Mouse (Mus musculus): Measurements from ENCODE around the gene Prkcb. TPM values are rescaled to one million over a fixed set of nuclear protein-coding genes. Genes with fewer than 3 reads are reported as not detected.

The Prkcb gene
- polyA plus RNA-seq, 1 experiment from 2014 or later: 5.7 TPM

DNA sequence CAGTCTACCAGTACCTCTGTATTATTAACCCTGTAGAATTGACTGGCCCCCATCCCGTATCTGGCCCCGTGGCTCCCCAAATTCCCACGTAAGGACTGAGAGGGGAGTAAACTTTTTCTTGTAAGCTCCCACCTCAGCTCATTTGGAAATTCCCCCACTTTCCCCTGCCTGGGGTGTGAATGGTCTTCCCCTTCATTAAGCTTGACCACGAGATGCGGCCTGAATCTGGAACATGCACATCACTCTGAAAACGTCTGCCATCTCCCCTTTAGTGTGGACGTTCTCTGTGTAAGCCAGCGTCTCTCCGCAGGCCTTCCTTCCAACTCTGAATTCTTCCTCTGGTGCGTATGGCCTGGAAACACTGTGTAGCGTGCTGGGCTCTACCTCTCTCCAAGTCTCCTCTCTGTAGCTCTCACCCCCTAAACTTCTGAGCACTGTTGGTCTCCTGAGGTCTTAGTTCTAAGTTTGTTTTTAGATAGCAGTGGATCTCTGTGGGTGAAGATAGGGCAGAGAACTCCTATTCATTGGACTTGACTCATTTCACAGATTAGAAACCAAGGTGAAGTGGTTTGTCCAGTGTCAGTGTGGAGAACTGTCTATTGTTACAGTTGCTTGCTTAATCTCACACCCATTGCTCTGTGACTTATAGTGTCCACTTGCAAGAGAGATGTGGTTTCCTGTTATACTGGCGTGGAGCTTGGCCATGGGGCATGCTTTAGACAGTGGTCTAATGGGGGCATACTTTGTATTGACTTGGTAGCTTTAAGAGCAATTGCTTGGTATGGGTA is 25.3 kb downstream of the Prkcb start:
- no peak overlapping the region for H3K27ac ChIP-seq (replicated peaks)
- WGBS: 86% methylated on average over 12 of the region's 12 CpGs
- H3K27me3 ChIP-seq (ENCODE audit: low read depth, poor library complexity, severe bottlenecking): no peaks in the 10 kb centered on the region
- 0 out of 2 replicates have a peak, but pooled peaks cover 3% of the 10 kb centered on the region for H3K4me1 ChIP-seq
- no peak overlapping the region for H3K4me3 ChIP-seq
- no peaks in the 10 kb centered on the region for H3K36me3 ChIP-seq
- H3K9me3 ChIP-seq (replicated peaks): no peaks in the 10 kb centered on the region
- no peak for DNase-seq (ENCODE audit: low spot score)

DNA sequence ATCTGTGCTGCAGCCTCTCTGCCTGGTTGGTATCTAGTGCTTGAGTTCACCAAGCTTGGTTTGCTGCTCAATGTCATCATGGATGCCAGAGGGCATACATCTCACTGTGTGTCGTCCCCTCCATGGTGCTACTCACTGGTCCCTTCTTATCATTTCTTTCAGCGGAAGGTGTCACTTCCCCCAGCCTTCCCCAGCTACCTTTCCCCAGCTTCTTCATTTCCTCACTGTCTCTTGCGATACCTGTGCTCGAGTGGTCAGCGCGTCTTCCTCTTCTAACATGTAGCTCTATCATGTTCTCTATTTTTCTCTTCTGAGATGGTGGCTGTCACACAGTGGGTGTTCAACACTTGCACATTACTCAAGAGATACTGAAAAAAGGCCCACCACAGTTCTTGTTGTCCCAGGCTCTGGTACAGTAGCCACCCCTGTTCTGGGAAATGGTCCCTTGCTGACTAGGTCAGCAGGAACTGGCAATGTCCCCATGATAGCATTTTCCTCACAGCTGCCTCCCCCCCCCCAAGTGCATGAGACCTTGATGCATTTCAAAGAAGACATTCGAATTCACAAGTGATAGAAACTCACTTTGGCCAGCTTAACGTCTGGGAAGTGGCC is 27.3 kb downstream of the Prkcb start:
- Histone ChIP-seq H3K4me1 (0 out of 2 replicates have a peak, but pooled peaks cover 3% of the 10 kb centered on the region), H3K27me3 (ENCODE audit: low read depth, poor library complexity, severe bottlenecking) (no peaks in the 10 kb centered on the region), H3K4me3 (no peak overlapping the region), H3K36me3 (no peaks in the 10 kb centered on the region), H3K27ac (replicated peaks) (no peak overlapping the region), H3K9me3 (replicated peaks) (no peaks in the 10 kb centered on the region)
- DNase-seq (ENCODE audit: low spot score): no peak
- 88% methylated on average over 8 of the region's 8 CpGs for WGBS

DNA sequence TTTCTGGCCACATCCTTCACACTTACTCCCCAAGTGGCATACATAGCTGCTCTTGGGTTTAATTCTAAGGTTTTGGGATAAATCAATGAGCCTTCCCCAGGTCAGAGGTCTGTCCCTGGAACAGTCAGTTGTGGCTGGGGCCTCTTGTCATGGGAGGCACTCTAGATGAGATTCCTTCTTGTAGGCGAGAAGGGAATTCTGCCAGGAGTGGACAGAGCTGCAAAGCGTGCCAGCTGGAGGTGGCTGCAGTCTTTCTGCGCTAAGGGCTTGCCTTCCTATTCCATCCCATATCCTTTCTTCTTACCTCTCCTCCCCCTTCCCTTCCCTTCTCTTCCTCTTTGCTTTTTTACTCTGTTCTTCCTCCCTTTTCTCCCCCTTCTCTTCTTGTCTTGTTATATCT is 28.1 kb downstream of the Prkcb start:
- Histone ChIP-seq H3K36me3 (no peaks in the 10 kb centered on the region), H3K27me3 (ENCODE audit: low read depth, poor library complexity, severe bottlenecking) (no peaks in the 10 kb centered on the region), H3K27ac (replicated peaks) (no peak overlapping the region), H3K4me1 (0 out of 2 replicates have a peak, but pooled peaks cover 3% of the 10 kb centered on the region), H3K9me3 (replicated peaks) (no peaks in the 10 kb centered on the region), H3K4me3 (no peak overlapping the region)
- 82% methylated on average over 3 of the region's 3 CpGs for WGBS
- DNase-seq (ENCODE audit: low spot score): no peak

DNA sequence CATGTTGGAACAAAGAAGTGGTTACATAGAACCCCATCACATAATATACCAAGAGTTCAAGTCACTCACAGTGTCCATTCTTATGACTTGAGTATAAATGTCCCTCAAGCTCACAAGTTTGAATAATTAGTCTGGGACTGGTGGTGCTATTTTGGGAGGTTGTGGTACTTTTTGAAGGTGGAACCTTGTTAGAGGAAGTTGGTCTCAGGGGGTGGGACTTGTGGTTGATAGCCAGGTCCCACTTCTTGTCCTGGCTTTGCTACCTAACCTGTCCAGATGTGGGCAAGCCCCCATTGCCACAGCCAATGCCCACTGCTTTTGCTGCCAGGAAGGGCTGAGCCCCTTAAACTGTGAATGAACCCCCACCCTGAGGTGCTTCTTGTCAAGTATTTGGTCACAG is 28.9 kb downstream of the Prkcb start:
- no peaks in the 10 kb centered on the region for H3K9me3 ChIP-seq (replicated peaks)
- DNase-seq (ENCODE audit: low spot score): no peak
- H3K4me3 ChIP-seq: no peak overlapping the region
- no peaks in the 10 kb centered on the region for H3K27me3 ChIP-seq (ENCODE audit: low read depth, poor library complexity, severe bottlenecking)
- no peaks in the 10 kb centered on the region for H3K36me3 ChIP-seq
- H3K27ac ChIP-seq (replicated peaks): no peak overlapping the region
- 0 out of 2 replicates have a peak, but pooled peaks cover under 1% of the 10 kb centered on the region for H3K4me1 ChIP-seq

DNA sequence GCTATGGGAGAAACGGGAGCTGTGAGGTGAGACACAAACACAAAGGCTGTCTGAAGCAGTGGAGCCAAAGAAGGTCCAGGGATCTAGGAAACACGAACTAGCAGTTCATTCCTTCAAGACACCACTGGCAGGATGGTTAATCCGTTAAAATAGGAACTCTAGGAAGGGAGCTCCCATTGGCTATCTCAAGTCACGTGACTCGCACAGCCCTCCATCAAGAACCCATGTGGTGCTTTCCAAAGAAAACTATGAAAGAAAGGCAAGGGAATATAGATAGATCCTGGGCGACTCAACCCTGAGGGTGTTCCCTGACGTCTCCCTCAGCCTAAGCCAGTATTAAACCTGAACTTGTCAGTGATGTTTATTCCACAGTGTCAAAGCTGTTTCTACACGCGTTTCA is 31.0 kb downstream of the Prkcb start:
- 84% methylated on average over 9 of the region's 9 CpGs for WGBS
- no peak overlapping the region for H3K4me3 ChIP-seq
- H3K27ac ChIP-seq (replicated peaks): no peak overlapping the region
- no peaks in the 10 kb centered on the region for H3K4me1 ChIP-seq
- no peaks in the 10 kb centered on the region for H3K9me3 ChIP-seq (replicated peaks)
- no peaks in the 10 kb centered on the region for H3K27me3 ChIP-seq (ENCODE audit: low read depth, poor library complexity, severe bottlenecking)
- no peak for DNase-seq (ENCODE audit: low spot score)
- no peaks in the 10 kb centered on the region for H3K36me3 ChIP-seq

DNA sequence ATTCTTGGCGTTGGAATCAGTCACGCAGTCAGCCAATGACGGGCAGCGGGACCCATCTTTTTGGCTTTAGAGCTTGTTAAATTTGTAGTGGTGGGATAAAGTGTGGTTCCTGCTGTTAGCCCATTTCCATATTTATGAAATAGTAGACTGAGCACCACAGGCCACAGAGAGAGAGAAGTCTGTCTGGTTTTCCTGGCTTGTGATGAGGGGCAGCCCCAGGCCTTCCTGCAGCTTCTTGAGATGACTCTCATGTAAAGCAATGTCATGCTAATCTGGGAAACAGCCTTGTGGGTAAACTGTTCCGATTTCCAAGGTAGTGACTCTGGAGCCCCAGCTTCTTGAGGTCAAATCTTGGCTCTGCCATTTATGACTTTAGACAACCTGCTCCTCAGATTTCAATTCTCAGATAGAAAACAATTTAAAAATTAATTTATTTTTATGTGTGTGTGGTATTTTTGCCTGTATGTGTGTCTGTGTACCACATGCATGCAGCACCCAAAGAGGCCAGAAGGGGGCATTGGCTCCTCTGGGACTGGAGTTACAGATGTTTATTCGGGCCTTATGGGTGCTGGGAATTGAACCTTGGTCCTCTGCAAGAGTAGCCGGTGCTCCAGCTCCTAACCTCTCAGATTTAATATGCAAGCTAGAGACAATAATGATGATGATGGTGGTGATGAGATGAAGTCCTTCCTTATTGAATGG is 32.4 kb downstream of the Prkcb start:
- no peak for DNase-seq (ENCODE audit: low spot score)
- Histone ChIP-seq H3K27ac (replicated peaks) (no peak overlapping the region), H3K4me3 (no peak overlapping the region), H3K27me3 (ENCODE audit: low read depth, poor library complexity, severe bottlenecking) (no peaks in the 10 kb centered on the region), H3K36me3 (no peaks in the 10 kb centered on the region), H3K9me3 (replicated peaks) (no peaks in the 10 kb centered on the region), H3K4me1 (no peaks in the 10 kb centered on the region)
- WGBS: 93% methylated on average over 7 of the region's 7 CpGs

DNA sequence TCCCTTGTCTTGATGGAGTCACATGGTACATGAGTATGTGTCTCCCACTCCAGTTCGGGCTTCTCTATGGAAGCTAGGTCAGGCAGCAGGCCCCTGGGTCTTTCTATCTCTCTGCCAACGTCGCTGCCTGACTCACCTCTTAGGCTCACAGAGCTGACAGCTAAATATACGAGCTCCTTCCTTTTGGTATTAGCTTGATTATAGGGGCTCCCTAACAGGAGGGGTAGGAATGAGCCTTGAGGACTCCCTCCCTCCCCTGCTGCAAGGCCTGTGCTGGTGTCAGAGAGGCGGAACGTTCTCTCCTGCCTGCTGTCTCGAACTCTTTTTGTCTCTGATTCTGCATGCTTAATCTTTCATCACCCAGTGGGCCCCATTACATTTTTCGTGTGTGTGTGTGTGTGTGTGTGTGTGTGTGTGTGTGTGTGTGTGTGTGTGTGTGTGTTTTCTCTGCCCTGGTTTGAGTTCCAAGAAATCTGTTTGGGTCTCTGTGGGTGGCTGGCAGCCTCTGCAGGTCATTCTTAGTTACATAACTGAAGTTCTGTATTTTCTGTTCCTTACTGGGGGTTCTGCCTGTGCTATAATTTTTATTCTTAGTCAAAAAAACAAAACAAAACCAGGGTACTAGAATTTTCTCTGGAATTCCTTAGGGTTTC is 33.6 kb downstream of the Prkcb start:
- 85% methylated on average over 8 of the region's 8 CpGs for WGBS
- no peaks in the 10 kb centered on the region for H3K4me1 ChIP-seq
- H3K36me3 ChIP-seq: no peaks in the 10 kb centered on the region
- no peaks in the 10 kb centered on the region for H3K27me3 ChIP-seq (ENCODE audit: low read depth, poor library complexity, severe bottlenecking)
- no peak for DNase-seq (ENCODE audit: low spot score)
- no peak overlapping the region for H3K4me3 ChIP-seq
- no peaks in the 10 kb centered on the region for H3K9me3 ChIP-seq (replicated peaks)
- no peak overlapping the region for H3K27ac ChIP-seq (replicated peaks)

DNA sequence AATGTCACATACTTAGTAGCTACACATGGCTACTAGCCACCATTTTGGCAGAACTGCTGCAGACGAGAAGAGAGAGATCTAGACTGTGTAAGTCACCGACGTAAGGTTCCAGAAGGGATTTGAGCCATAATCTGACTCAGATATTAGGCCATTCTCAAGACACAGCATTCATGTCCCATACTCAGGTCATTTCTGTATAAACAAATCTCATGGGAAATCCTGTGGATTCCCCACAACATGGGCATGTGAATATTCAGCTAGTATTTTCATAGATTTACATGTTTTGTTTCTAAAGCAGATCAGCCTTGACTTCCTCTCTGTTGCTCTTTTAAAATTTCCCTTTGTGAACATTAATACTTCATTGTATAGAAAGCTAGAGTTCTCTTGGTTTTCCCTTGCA is 39.4 kb downstream of the Prkcb start:
- no peaks in the 10 kb centered on the region for H3K4me1 ChIP-seq
- WGBS: 93% methylated on average over 3 of the region's 3 CpGs
- H3K9me3 ChIP-seq (replicated peaks): no peaks in the 10 kb centered on the region
- H3K36me3 ChIP-seq: no peaks in the 10 kb centered on the region
- no peak overlapping the region for H3K4me3 ChIP-seq
- H3K27me3 ChIP-seq (ENCODE audit: low read depth, poor library complexity, severe bottlenecking): no peaks in the 10 kb centered on the region
- H3K27ac ChIP-seq (replicated peaks): no peak overlapping the region
- no peak for DNase-seq (ENCODE audit: low spot score)

DNA sequence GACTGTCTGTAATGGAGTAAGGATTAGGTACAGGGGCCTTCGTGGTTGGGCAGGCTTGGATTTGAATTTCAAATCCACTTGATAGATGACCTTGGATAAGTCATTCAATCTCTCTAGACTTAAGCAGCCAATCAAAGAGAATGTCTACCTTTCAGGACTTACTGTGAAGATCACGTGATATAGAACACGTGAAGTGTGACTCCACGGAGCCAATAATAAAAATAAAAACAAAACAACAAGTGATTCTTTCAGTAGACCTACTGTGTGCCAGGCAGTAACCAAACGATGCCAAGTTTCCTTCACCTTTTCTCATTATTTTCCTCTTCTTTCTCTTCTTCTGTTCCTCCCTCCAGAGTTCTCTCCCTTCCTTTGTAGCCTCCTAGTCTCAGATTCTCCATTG is 39.9 kb downstream of the Prkcb start:
- Histone ChIP-seq H3K27ac (replicated peaks) (no peak overlapping the region), H3K27me3 (ENCODE audit: low read depth, poor library complexity, severe bottlenecking) (no peaks in the 10 kb centered on the region), H3K4me3 (no peak overlapping the region), H3K4me1 (no peaks in the 10 kb centered on the region), H3K36me3 (no peaks in the 10 kb centered on the region), H3K9me3 (replicated peaks) (no peaks in the 10 kb centered on the region)
- no peak for DNase-seq (ENCODE audit: low spot score)
- WGBS: 86% methylated on average over 5 of the region's 5 CpGs

DNA sequence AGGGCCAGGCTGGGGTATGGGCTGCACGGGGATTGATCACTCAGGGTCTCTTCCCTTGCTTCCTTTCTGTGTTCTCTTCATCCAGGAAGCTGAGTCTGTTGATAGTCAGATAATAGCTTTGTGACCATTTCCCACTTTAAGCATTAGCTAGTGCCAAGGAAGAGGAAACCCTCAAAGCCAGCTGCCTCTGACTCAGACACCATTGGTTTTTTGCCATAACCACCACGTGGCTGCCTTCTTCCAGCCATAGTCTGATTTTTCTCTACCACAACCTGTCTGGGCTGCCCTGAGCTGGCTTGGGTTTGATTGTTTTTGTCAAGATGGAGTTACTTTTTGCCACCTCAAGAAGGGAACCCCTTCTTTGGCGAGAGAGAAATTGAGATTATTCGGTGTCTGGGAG is 41.0 kb downstream of the Prkcb start:
- H3K4me3 ChIP-seq: no peak overlapping the region
- H3K36me3 ChIP-seq: no peaks in the 10 kb centered on the region
- no peak overlapping the region for H3K27ac ChIP-seq (replicated peaks)
- no peak for DNase-seq (ENCODE audit: low spot score)
- 86% methylated on average over 4 of the region's 4 CpGs for WGBS
- H3K9me3 ChIP-seq (replicated peaks): no peaks in the 10 kb centered on the region
- H3K4me1 ChIP-seq: no peaks in the 10 kb centered on the region
- H3K27me3 ChIP-seq (ENCODE audit: low read depth, poor library complexity, severe bottlenecking): no peaks in the 10 kb centered on the region

DNA sequence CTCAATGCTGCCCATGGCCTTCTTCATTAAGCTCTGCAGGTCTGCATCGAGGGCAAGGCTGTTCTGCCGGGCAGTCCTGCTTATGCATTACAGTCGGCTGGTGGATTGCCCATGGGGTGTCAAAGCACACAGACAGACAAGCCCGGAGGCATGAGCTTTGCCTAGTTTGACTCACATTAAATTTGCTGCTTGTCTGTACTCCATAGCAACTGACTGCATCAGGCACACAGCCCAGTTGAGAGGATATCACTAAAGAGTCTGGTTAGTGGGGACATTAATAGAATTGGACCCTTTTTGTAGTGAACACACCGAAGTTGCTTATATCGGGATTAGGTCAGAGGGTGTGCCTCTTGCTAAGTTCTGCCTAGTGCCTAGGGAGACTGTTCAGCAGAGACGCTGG is 45.1 kb downstream of the Prkcb start:
- 91% methylated on average over 7 of the region's 7 CpGs for WGBS
- Histone ChIP-seq H3K9me3 (replicated peaks) (no peaks in the 10 kb centered on the region), H3K4me3 (no peak overlapping the region), H3K27me3 (ENCODE audit: low read depth, poor library complexity, severe bottlenecking) (no peaks in the 10 kb centered on the region), H3K27ac (replicated peaks) (no peak overlapping the region), H3K36me3 (no peaks in the 10 kb centered on the region), H3K4me1 (no peaks in the 10 kb centered on the region; the same call in 1 of the 2 replicates)
- DNase-seq (ENCODE audit: low spot score): no peak

DNA sequence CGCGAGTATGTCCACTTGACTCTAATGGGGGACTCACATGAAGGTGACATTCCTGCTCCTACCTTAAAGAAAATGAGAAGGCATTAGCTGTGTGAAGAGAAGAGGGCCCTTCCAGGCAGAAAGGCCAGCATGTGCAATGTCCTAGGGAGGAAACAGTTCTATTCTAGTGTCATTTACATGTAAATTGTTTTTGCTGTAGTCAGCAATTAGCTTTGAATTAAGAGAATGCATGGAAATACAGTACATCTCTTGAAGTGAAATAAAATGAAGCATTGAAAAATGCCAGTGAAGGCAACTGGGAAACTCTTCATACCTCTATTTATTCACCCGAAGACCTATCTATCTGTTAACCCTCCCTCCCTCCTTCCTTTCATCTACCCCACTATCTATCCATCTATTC is 48.8 kb downstream of the Prkcb start:
- no peaks in the 10 kb centered on the region for H3K27me3 ChIP-seq (ENCODE audit: low read depth, poor library complexity, severe bottlenecking)
- WGBS: 92% methylated on average over 3 of the region's 3 CpGs
- no peaks in the 10 kb centered on the region; the same call in 1 of the 2 replicates for H3K4me1 ChIP-seq
- H3K9me3 ChIP-seq (replicated peaks): no peaks in the 10 kb centered on the region
- H3K27ac ChIP-seq (replicated peaks): no peak overlapping the region
- DNase-seq (ENCODE audit: low spot score): no peak
- H3K4me3 ChIP-seq: no peak overlapping the region
- H3K36me3 ChIP-seq: no peaks in the 10 kb centered on the region
